Mouse (Mus musculus): Measurements from ENCODE around the gene Pde1c. TPM values are rescaled to one million over a fixed set of nuclear protein-coding genes. Genes with fewer than 3 reads are reported as not detected.

The Pde1c gene
- polyA plus RNA-seq, 1 experiment from 2014 or later, result 13.5 TPM

- WGBS, result 83% methylated on average over 3 of the region's 3 CpGs
- no peak overlapping the region for H3K4me3 ChIP-seq (ENCODE audit: low read depth, low read length)
- H3K9ac ChIP-seq (replicated peaks; ENCODE audit: low read depth, low read length), result no peak overlapping the region
- H3K27ac ChIP-seq (ENCODE audit: low read depth, low read length), result no peak overlapping the region
- H3K4me1 ChIP-seq (ENCODE audit: control insufficient read depth, insufficient read depth, low read length), result no peaks in the 10 kb centered on the region
- no peak for ATAC-seq (ENCODE audit: low read depth)
- H3K36me3 ChIP-seq (ENCODE audit: control insufficient read depth, insufficient read depth, low read length), result no peaks in the 10 kb centered on the region
- H3K4me2 ChIP-seq (ENCODE audit: low read depth, low read length), result no peak overlapping the region
- no peaks in the 10 kb centered on the region for H3K27me3 ChIP-seq (ENCODE audit: control insufficient read depth, insufficient read depth, low read length)
- H3K9me3 ChIP-seq (ENCODE audit: control insufficient read depth, low read length), result no peaks in the 10 kb centered on the region
Observed at GRCm38 (mm10) chr6:56485078-56485477, 83.8 kb downstream of the Pde1c start.

- Histone ChIP-seq H3K9me3 (ENCODE audit: control insufficient read depth, low read length) (no peaks in the 10 kb centered on the region), H3K9ac (replicated peaks; ENCODE audit: low read depth, low read length) (no peak overlapping the region), H3K4me2 (ENCODE audit: low read depth, low read length) (no peak overlapping the region), H3K27ac (ENCODE audit: low read depth, low read length) (no peak overlapping the region), H3K4me3 (ENCODE audit: low read depth, low read length) (no peak overlapping the region), H3K27me3 (ENCODE audit: control insufficient read depth, insufficient read depth, low read length) (no peaks in the 10 kb centered on the region), H3K36me3 (ENCODE audit: control insufficient read depth, insufficient read depth, low read length) (no peaks in the 10 kb centered on the region), H3K4me1 (ENCODE audit: control insufficient read depth, insufficient read depth, low read length) (no peaks in the 10 kb centered on the region)
- ATAC-seq (ENCODE audit: low read depth), result peak; percentile 49; the same call in 1 of the 2 replicates
- 5% methylated on average over 6 of the region's 6 CpGs for WGBS
Observed at GRCm38 (mm10) chr6:56480914-56481482, 87.9 kb downstream of the Pde1c start.

GRCm38 (mm10) chr6:56476581-56476980, 92.3 kb downstream of the Pde1c start:
- Histone ChIP-seq H3K9me3 (ENCODE audit: control insufficient read depth, low read length) (no peaks in the 10 kb centered on the region), H3K27ac (ENCODE audit: low read depth, low read length) (no peak overlapping the region), H3K4me2 (ENCODE audit: low read depth, low read length) (no peak overlapping the region), H3K4me3 (ENCODE audit: low read depth, low read length) (no peak overlapping the region), H3K36me3 (ENCODE audit: control insufficient read depth, insufficient read depth, low read length) (no peaks in the 10 kb centered on the region), H3K4me1 (ENCODE audit: control insufficient read depth, insufficient read depth, low read length) (no peaks in the 10 kb centered on the region), H3K9ac (replicated peaks; ENCODE audit: low read depth, low read length) (no peak overlapping the region), H3K27me3 (ENCODE audit: control insufficient read depth, insufficient read depth, low read length) (no peaks in the 10 kb centered on the region)
- ATAC-seq (ENCODE audit: low read depth), result peak; percentile 88; the same call in 1 of the 2 replicates
- 34% methylated on average over 6 of the region's 6 CpGs for WGBS

- Histone ChIP-seq H3K4me1 (ENCODE audit: control insufficient read depth, insufficient read depth, low read length) (no peaks in the 10 kb centered on the region), H3K27me3 (ENCODE audit: control insufficient read depth, insufficient read depth, low read length) (no peaks in the 10 kb centered on the region), H3K9ac (replicated peaks; ENCODE audit: low read depth, low read length) (no peak overlapping the region), H3K4me3 (ENCODE audit: low read depth, low read length) (no peak overlapping the region), H3K9me3 (ENCODE audit: control insufficient read depth, low read length) (no peaks in the 10 kb centered on the region), H3K4me2 (ENCODE audit: low read depth, low read length) (no peak overlapping the region), H3K36me3 (ENCODE audit: control insufficient read depth, insufficient read depth, low read length) (no peaks in the 10 kb centered on the region), H3K27ac (ENCODE audit: low read depth, low read length) (no peak overlapping the region)
- no peak for ATAC-seq (ENCODE audit: low read depth)
- 54% methylated on average over 3 of the region's 3 CpGs for WGBS
Observed at GRCm38 (mm10) chr6:56458098-56458497, 110.8 kb downstream of the Pde1c start.

GRCm38 (mm10) chr6:56447917-56448316, 121.0 kb downstream of the Pde1c start:
- H3K4me3 ChIP-seq (ENCODE audit: low read depth, low read length), result no peak overlapping the region
- H3K4me2 ChIP-seq (ENCODE audit: low read depth, low read length), result no peak overlapping the region
- H3K36me3 ChIP-seq (ENCODE audit: control insufficient read depth, insufficient read depth, low read length), result no peaks in the 10 kb centered on the region
- WGBS, result 30% methylated on average over 2 of the region's 2 CpGs
- H3K27me3 ChIP-seq (ENCODE audit: control insufficient read depth, insufficient read depth, low read length), result no peaks in the 10 kb centered on the region
- H3K9me3 ChIP-seq (ENCODE audit: control insufficient read depth, low read length), result no peaks in the 10 kb centered on the region
- no peaks in the 10 kb centered on the region for H3K4me1 ChIP-seq (ENCODE audit: control insufficient read depth, insufficient read depth, low read length)
- H3K27ac ChIP-seq (ENCODE audit: low read depth, low read length), result no peak overlapping the region
- ATAC-seq (ENCODE audit: low read depth), result 0 out of 2 replicates have a peak, but pooled peaks have one; percentile 61
- no peak overlapping the region for H3K9ac ChIP-seq (replicated peaks; ENCODE audit: low read depth, low read length)

- no peak overlapping the region for H3K4me2 ChIP-seq (ENCODE audit: low read depth, low read length)
- no peak for ATAC-seq (ENCODE audit: low read depth)
- WGBS, result 67% methylated on average over 4 of the region's 4 CpGs
Observed at GRCm38 (mm10) chr6:56441501-56441900, 127.4 kb downstream of the Pde1c start.

GRCm38 (mm10) chr6:56425846-56426245, 143.1 kb downstream of the Pde1c start:
- 89% methylated on average over 5 of the region's 5 CpGs for WGBS
- H3K4me2 ChIP-seq (ENCODE audit: low read depth, low read length), result no peak overlapping the region
- no peaks in the 10 kb centered on the region for H3K4me1 ChIP-seq (ENCODE audit: control insufficient read depth, insufficient read depth, low read length)
- no peak overlapping the region for H3K9ac ChIP-seq (replicated peaks; ENCODE audit: low read depth, low read length)
- H3K9me3 ChIP-seq (ENCODE audit: control insufficient read depth, low read length), result no peaks in the 10 kb centered on the region
- no peak for ATAC-seq (ENCODE audit: low read depth)
- H3K36me3 ChIP-seq (ENCODE audit: control insufficient read depth, insufficient read depth, low read length), result no peaks in the 10 kb centered on the region
- H3K27ac ChIP-seq (ENCODE audit: low read depth, low read length), result no peak overlapping the region
- H3K4me3 ChIP-seq (ENCODE audit: low read depth, low read length), result no peak overlapping the region
- no peaks in the 10 kb centered on the region for H3K27me3 ChIP-seq (ENCODE audit: control insufficient read depth, insufficient read depth, low read length)

More at GRCm38 (mm10) chr6:56441501-56441900, 127.4 kb downstream of the Pde1c start:
- Histone ChIP-seq H3K27ac (ENCODE audit: low read depth, low read length) (no peak overlapping the region), H3K9ac (replicated peaks; ENCODE audit: low read depth, low read length) (no peak overlapping the region), H3K36me3 (ENCODE audit: control insufficient read depth, insufficient read depth, low read length) (no peaks in the 10 kb centered on the region), H3K4me1 (ENCODE audit: control insufficient read depth, insufficient read depth, low read length) (no peaks in the 10 kb centered on the region), H3K4me3 (ENCODE audit: low read depth, low read length) (no peak overlapping the region), H3K27me3 (ENCODE audit: control insufficient read depth, insufficient read depth, low read length) (no peaks in the 10 kb centered on the region), H3K9me3 (ENCODE audit: control insufficient read depth, low read length) (no peaks in the 10 kb centered on the region)

GRCm38 (mm10) chr6:56422866-56423265, 146.0 kb downstream of the Pde1c start:
- Histone ChIP-seq H3K4me2 (ENCODE audit: low read depth, low read length) (no peak overlapping the region), H3K4me3 (ENCODE audit: low read depth, low read length) (no peak overlapping the region), H3K36me3 (ENCODE audit: control insufficient read depth, insufficient read depth, low read length) (no peaks in the 10 kb centered on the region), H3K9ac (replicated peaks; ENCODE audit: low read depth, low read length) (no peak overlapping the region), H3K9me3 (ENCODE audit: control insufficient read depth, low read length) (no peaks in the 10 kb centered on the region), H3K27me3 (ENCODE audit: control insufficient read depth, insufficient read depth, low read length) (no peaks in the 10 kb centered on the region), H3K4me1 (ENCODE audit: control insufficient read depth, insufficient read depth, low read length) (no peaks in the 10 kb centered on the region), H3K27ac (ENCODE audit: low read depth, low read length) (no peak overlapping the region)
- ATAC-seq (ENCODE audit: low read depth), result no peak
- 77% methylated on average over 3 of the region's 3 CpGs for WGBS

- Histone ChIP-seq H3K9me3 (ENCODE audit: control insufficient read depth, low read length) (no peaks in the 10 kb centered on the region), H3K27ac (ENCODE audit: low read depth, low read length) (no peak overlapping the region), H3K4me2 (ENCODE audit: low read depth, low read length) (no peak overlapping the region), H3K9ac (replicated peaks; ENCODE audit: low read depth, low read length) (no peak overlapping the region), H3K4me3 (ENCODE audit: low read depth, low read length) (no peak overlapping the region), H3K4me1 (ENCODE audit: control insufficient read depth, insufficient read depth, low read length) (no peaks in the 10 kb centered on the region), H3K27me3 (ENCODE audit: control insufficient read depth, insufficient read depth, low read length) (no peaks in the 10 kb centered on the region), H3K36me3 (ENCODE audit: control insufficient read depth, insufficient read depth, low read length) (no peaks in the 10 kb centered on the region)
- WGBS, result 85% methylated on average over 4 of the region's 4 CpGs
- ATAC-seq (ENCODE audit: low read depth), result no peak
Observed at GRCm38 (mm10) chr6:56416191-56416590, 152.7 kb downstream of the Pde1c start.

All from neural tube, embryonic 14.5 days (tissue).